Mouse (Mus musculus) midbrain, embryonic 13.5 days (tissue): ENCODE measurements around the gene Chaf1b. TPM values are rescaled to one million over a fixed set of nuclear protein-coding genes. Genes with fewer than 3 reads are reported as not detected.

Experiments used
- ATAC-seq: fragments of 200-750 bp; cut with Nextera tagmentation; 2 replicates; pipeline ENCODE4 v1.8.0; 2017; ENCODE audit warnings: mild to moderate bottlenecking, moderate TSS enrichment, moderate library complexity
- H3K27ac ChIP-seq: fragments of 300-500 bp; sonication (generic); 2 replicates; pipeline ENCODE4 v1.5.1; 2015; ENCODE audit warnings: inconsistent platforms, mild to moderate bottlenecking, moderate library complexity
- H3K27me3 ChIP-seq: fragments of 300-500 bp; sonication (generic); 2 replicates; pipeline ENCODE4 v1.6.1; 2015; ENCODE audit warnings: mild to moderate bottlenecking, inconsistent platforms
- H3K36me3 ChIP-seq: fragments of 300-500 bp; sonication (generic); 2 replicates; pipeline ENCODE4 v1.6.1; 2015; ENCODE audit warnings: mild to moderate bottlenecking, inconsistent platforms
- H3K4me1 ChIP-seq: fragments of 300-500 bp; sonication (generic); replicated peaks from 2 replicates; pipeline ENCODE4 v1.6.1; 2015; ENCODE audit warnings: inconsistent platforms
- H3K4me2 ChIP-seq: fragments of 300-500 bp; sonication (generic); replicated peaks from 2 replicates; pipeline ENCODE4 v1.6.1; 2015; ENCODE audit warnings: moderate library complexity, mild to moderate bottlenecking, inconsistent platforms
- H3K4me3 ChIP-seq: fragments of 300-500 bp; sonication (generic); replicated peaks from 2 replicates; pipeline ENCODE4 v1.5.1; 2015; ENCODE audit warnings: mild to moderate bottlenecking, inconsistent platforms
- H3K9ac ChIP-seq: fragments of 300-500 bp; sonication (generic); replicated peaks from 2 replicates; pipeline ENCODE4 v1.6.1; 2015; ENCODE audit warnings: mild to moderate bottlenecking, inconsistent platforms
- H3K9me3 ChIP-seq: fragments of 300-500 bp; sonication (generic); 2 replicates; pipeline ENCODE4 v1.6.1; 2016; ENCODE audit warnings: mild to moderate bottlenecking, inconsistent platforms
- WGBS: fragments of 180-500 bp; shearing (Covaris S2); methylation state at CpG from one replicate; pipeline ENCODE4 v1.1.7; 2015; 5-methylcytosine and 5-hydroxymethylcytosine counted together
- polyA plus RNA-seq: library from polyadenylated mRNA; unstranded; fragments of >200 nt; fragmentation: Nextera tagmentation; extraction: Ambion mirVana; gene quantifications from 2 replicates; pipeline ENCODE4 v1.2.1, GENCODE M21; 2015

Chaf1b gene
- polyA plus RNA-seq: 32.3 and 34.3 TPM in 2 replicates

- Histone ChIP-seq H3K9me3 (no peaks in the 10 kb centered on the region), H3K4me1 (peaks cover 14% of the 10 kb centered on the region), H3K36me3 (peaks cover 12% of the 10 kb centered on the region), H3K4me3 (peak within 1 kb of the TSS; percentile 82), H3K27me3 (no peaks in the 10 kb centered on the region), H3K9ac (peak within 1 kb of the TSS; percentile 71), H3K27ac (peak within 1 kb of the TSS; percentile 21; the same call in 1 of the 2 replicates), H3K4me2 (peak within 1 kb of the TSS; percentile 94)
- ATAC-seq: peak; percentile 94
- 0% methylated on average over 54 of the region's 54 CpGs for WGBS
Observed at GRCm38 (mm10) chr16:93883423-93884085, at the start of gene Chaf1b. Chaf1b (plus strand) TSS chr16:93883901.

- Histone ChIP-seq H3K9me3 (no peaks in the 10 kb centered on the region), H3K4me2 (peak overlapping the region; percentile 91; the same call in 1 of the 2 replicates), H3K4me3 (0 out of 2 replicates have a peak overlapping the region, but pooled peaks have one; percentile 2), H3K4me1 (peaks cover 15% of the 10 kb centered on the region), H3K9ac (no peak overlapping the region), H3K27ac (no peak overlapping the region), H3K36me3 (0 out of 2 replicates have a peak, but pooled peaks cover 4% of the 10 kb centered on the region), H3K27me3 (0 out of 2 replicates have a peak, but pooled peaks cover 3% of the 10 kb centered on the region)
- WGBS: 100% methylated on average over 2 of the region's 2 CpGs
- no peak for ATAC-seq
Observed at GRCm38 (mm10) chr16:93834076-93834475, 49.6 kb upstream of the Chaf1b start.

GRCm38 (mm10) chr16:93839049-93839448 is 44.7 kb upstream of the Chaf1b start:
- no peak for ATAC-seq
- 98% methylated on average over 1 of the region's 1 CpGs for WGBS
- Histone ChIP-seq H3K9ac (no peak overlapping the region), H3K27ac (no peak overlapping the region), H3K4me3 (no peak overlapping the region), H3K9me3 (no peaks in the 10 kb centered on the region), H3K4me1 (peaks cover 2% of the 10 kb centered on the region), H3K4me2 (no peak overlapping the region), H3K36me3 (0 out of 2 replicates have a peak, but pooled peaks cover 4% of the 10 kb centered on the region), H3K27me3 (no peaks in the 10 kb centered on the region)

- ATAC-seq: no peak
- 95% methylated on average over 3 of the region's 3 CpGs for WGBS
- Histone ChIP-seq H3K9me3 (no peaks in the 10 kb centered on the region), H3K4me2 (no peak overlapping the region), H3K4me1 (no peaks in the 10 kb centered on the region), H3K27me3 (no peaks in the 10 kb centered on the region), H3K27ac (no peak overlapping the region), H3K36me3 (peaks cover 91% of the 10 kb centered on the region), H3K4me3 (no peak overlapping the region), H3K9ac (no peak overlapping the region)
Observed at GRCm38 (mm10) chr16:93850527-93850926, 33.2 kb upstream of the Chaf1b start.

GRCm38 (mm10) chr16:93859967-93860366 is 23.7 kb upstream of the Chaf1b start:
- Histone ChIP-seq H3K4me1 (no peaks in the 10 kb centered on the region), H3K4me2 (no peak overlapping the region), H3K4me3 (no peak overlapping the region), H3K36me3 (peaks cover 82% of the 10 kb centered on the region), H3K9me3 (no peaks in the 10 kb centered on the region), H3K27ac (no peak overlapping the region), H3K9ac (no peak overlapping the region), H3K27me3 (no peaks in the 10 kb centered on the region)
- no peak for ATAC-seq
- 92% methylated on average over 4 of the region's 4 CpGs for WGBS

- Histone ChIP-seq H3K4me1 (no peaks in the 10 kb centered on the region), H3K27me3 (no peaks in the 10 kb centered on the region), H3K9ac (no peak overlapping the region), H3K9me3 (no peaks in the 10 kb centered on the region), H3K4me3 (no peak overlapping the region), H3K36me3 (peaks cover 82% of the 10 kb centered on the region), H3K4me2 (no peak overlapping the region), H3K27ac (no peak overlapping the region)
- ATAC-seq: no peak
Observed at GRCm38 (mm10) chr16:93860686-93861085, 23.0 kb upstream of the Chaf1b start.

GRCm38 (mm10) chr16:93874841-93875240 is 8.9 kb upstream of the Chaf1b start:
- no peaks in the 10 kb centered on the region for H3K4me1 ChIP-seq
- peaks cover 75% of the 10 kb centered on the region for H3K36me3 ChIP-seq
- H3K4me3 ChIP-seq: no peak overlapping the region
- 94% methylated on average over 13 of the region's 13 CpGs for WGBS
- H3K27ac ChIP-seq: no peak overlapping the region
- ATAC-seq: no peak
- H3K27me3 ChIP-seq: no peaks in the 10 kb centered on the region
- H3K9me3 ChIP-seq: no peaks in the 10 kb centered on the region
- H3K4me2 ChIP-seq: no peak overlapping the region
- no peak overlapping the region for H3K9ac ChIP-seq

- Histone ChIP-seq H3K27ac (no peak overlapping the region), H3K4me3 (no peak overlapping the region), H3K9ac (no peak overlapping the region), H3K4me2 (no peak overlapping the region), H3K4me1 (no peaks in the 10 kb centered on the region), H3K36me3 (peaks cover 49% of the 10 kb centered on the region), H3K27me3 (no peaks in the 10 kb centered on the region), H3K9me3 (no peaks in the 10 kb centered on the region)
- no peak for ATAC-seq
- 98% methylated on average over 6 of the region's 6 CpGs for WGBS
Observed at GRCm38 (mm10) chr16:93877612-93878380, 5.9 kb upstream of the Chaf1b start.

GRCm38 (mm10) chr16:93884086-93884721 is 503 bp downstream of the Chaf1b start:
- Histone ChIP-seq H3K36me3 (peaks cover 16% of the 10 kb centered on the region), H3K4me1 (peaks cover 14% of the 10 kb centered on the region), H3K27me3 (no peaks in the 10 kb centered on the region), H3K4me3 (peak overlapping the region; percentile 82), H3K4me2 (peak overlapping the region; percentile 94), H3K9ac (peak overlapping the region; percentile 71), H3K9me3 (no peaks in the 10 kb centered on the region), H3K27ac (no peak overlapping the region)
- under 1% methylated on average over 43 of the region's 43 CpGs for WGBS
- peak; percentile 35; the same call in 1 of the 2 replicates for ATAC-seq

- 52% methylated on average over 5 of the region's 5 CpGs for WGBS
Observed at GRCm38 (mm10) chr16:93884722-93885113, 1.0 kb downstream of the Chaf1b start.

GRCm38 (mm10) chr16:93888481-93888880 is 4.8 kb downstream of the Chaf1b start:
- no peak overlapping the region for H3K9ac ChIP-seq
- H3K4me1 ChIP-seq: peaks cover 9% of the 10 kb centered on the region
- no peak overlapping the region for H3K27ac ChIP-seq
- no peak overlapping the region for H3K4me3 ChIP-seq
- peaks cover 39% of the 10 kb centered on the region for H3K36me3 ChIP-seq
- no peaks in the 10 kb centered on the region for H3K27me3 ChIP-seq
- no peaks in the 10 kb centered on the region for H3K9me3 ChIP-seq
- WGBS: 91% methylated on average over 6 of the region's 6 CpGs
- ATAC-seq: no peak
- no peak overlapping the region for H3K4me2 ChIP-seq

More at GRCm38 (mm10) chr16:93884722-93885113, 1.0 kb downstream of the Chaf1b start:
- H3K4me3 ChIP-seq: peak overlapping the region; percentile 82
- H3K36me3 ChIP-seq: peaks cover 16% of the 10 kb centered on the region
- H3K4me2 ChIP-seq: peak overlapping the region; percentile 94
- H3K27me3 ChIP-seq: no peaks in the 10 kb centered on the region
- peaks cover 14% of the 10 kb centered on the region for H3K4me1 ChIP-seq
- H3K9ac ChIP-seq: peak overlapping the region; percentile 71
- no peak for ATAC-seq
- no peak overlapping the region for H3K27ac ChIP-seq
- no peaks in the 10 kb centered on the region for H3K9me3 ChIP-seq
